In genomic region chr9:77046067-77046715, GRCm38 (mm10) we compare ENCODE assay signal across 19 mouse cellular contexts. TPM values are rescaled to one million over a fixed set of nuclear protein-coding genes. Genes with fewer than 3 reads are reported as not detected.
DNase-seq lines count a peak whose midpoint lies in the region; ATAC-seq and TF ChIP-seq lines count a peak whose summit lies in the region.
"Had no signal": no experiment of that assay in that cellular context is flagged by ENCODE, and none has a peak within 500 bp of the region (broad histone marks: within the 10 kb centered on the region; RNA-seq: fewer than 3 reads in every experiment).

No protein-coding gene starts in this region.

- TF ChIP-seq POLR2A in liver, adult 2 months (IDR thresholded peaks at IDR 0.05; ENCODE audit: extremely low read depth, insufficient read depth, low read length), result no peak
- TF ChIP-seq POLR2A in kidney, adult 2 months (IDR thresholded peaks at IDR 0.05; ENCODE audit: low read depth, low read length), result no peak

- H3K4me3 ChIP-seq in liver, adult 2 months (ENCODE audit: insufficient read depth, low read depth, low read length), result no peak overlapping the region
- no peak overlapping the region for H3K4me3 ChIP-seq in kidney, adult 2 months (ENCODE audit: insufficient read depth, low read depth, low read length)
- H3K4me3 ChIP-seq in stomach, embryonic 15.5 days (replicated peaks), result no peak overlapping the region
- H3K4me3 ChIP-seq in heart, embryonic 10.5 days, result no peak overlapping the region
- H3K4me3 ChIP-seq: erythroblast, embryonic 14.5 days; heart, embryonic 15.5 days; hindbrain, embryonic 13.5 days; layer of hippocampus, adult 2 months; limb, embryonic 15.5 days had no signal

- ATAC-seq in stomach, embryonic 15.5 days (ENCODE audit: insufficient read depth, low FRiP score, low read depth), result peak; percentile 53; the same call in 1 of the 2 replicates
- ATAC-seq: midbrain, embryonic 16.5 days had no signal

- DNase-seq in liver, adult 2 months (ENCODE audit: extremely low read depth, low read depth, low spot score), result peak; percentile 21
- no peak for DNase-seq in liver
- peak; percentile 91 for DNase-seq in kidney, adult 2 months
- peak; percentile 59 to 87 for DNase-seq in kidney, postnatal 36 days
- DNase-seq in spleen, postnatal 36 days (ENCODE audit: low spot score in 2 of 2), result no peak
- DNase-seq in heart, embryonic 10.5 days (ENCODE audit: low spot score), result no peak
- DNase-seq in testis, postnatal 14 days (ENCODE audit: low spot score), result no peak
- DNase-seq: adrenal gland, adult 8-10 months; cerebellum, adult 9-10 months; right cerebral cortex, postnatal 4 days had no signal

- H3K27ac ChIP-seq in liver, adult 2 months (replicated peaks; ENCODE audit: insufficient read depth, low read depth, low read length), result no peak overlapping the region
- peak overlapping the region; percentile 95 for H3K27ac ChIP-seq in kidney, adult 2 months (ENCODE audit: insufficient read depth, low read depth, low read length)
- H3K27ac ChIP-seq in stomach, embryonic 15.5 days, result peak overlapping the region; percentile 83
- no peak overlapping the region for H3K27ac ChIP-seq in heart, embryonic 10.5 days
- H3K27ac ChIP-seq: heart, embryonic 15.5 days; hindbrain, embryonic 13.5 days; layer of hippocampus, adult 2 months; limb, embryonic 15.5 days; macrophage had no signal

- H3K4me2 ChIP-seq in stomach, embryonic 15.5 days, result no peak overlapping the region
- H3K4me2 ChIP-seq: heart, embryonic 15.5 days; hindbrain, embryonic 13.5 days; limb, embryonic 15.5 days had no signal

- H3K9ac ChIP-seq in liver, adult 2 months (ENCODE audit: low read depth, low read length), result no peak overlapping the region
- H3K9ac ChIP-seq in stomach, embryonic 15.5 days, result no peak overlapping the region
- H3K9ac ChIP-seq: heart, embryonic 15.5 days; hindbrain, embryonic 13.5 days; limb, embryonic 15.5 days had no signal

- no peaks in the 10 kb centered on the region for H3K36me3 ChIP-seq in liver, adult 2 months (ENCODE audit: control insufficient read depth, insufficient read depth, low read length)
- no peaks in the 10 kb centered on the region for H3K36me3 ChIP-seq in kidney, adult 2 months (ENCODE audit: control insufficient read depth, insufficient read depth, low read length)
- no peaks in the 10 kb centered on the region for H3K36me3 ChIP-seq in stomach, embryonic 15.5 days
- no peaks in the 10 kb centered on the region for H3K36me3 ChIP-seq in heart, embryonic 10.5 days
- H3K36me3 ChIP-seq: heart, embryonic 15.5 days; hindbrain, embryonic 13.5 days; limb, embryonic 15.5 days had no signal

- H3K4me1 ChIP-seq in liver, adult 2 months (ENCODE audit: control insufficient read depth, insufficient read depth, low read length), result peaks cover 4% of the 10 kb centered on the region; the same call in 1 of the 2 replicates
- H3K4me1 ChIP-seq in kidney, adult 2 months (ENCODE audit: control insufficient read depth, insufficient read depth, low read length), result no peaks in the 10 kb centered on the region; the same call in 1 of the 2 replicates
- no peaks in the 10 kb centered on the region for H3K4me1 ChIP-seq in stomach, embryonic 15.5 days
- no peaks in the 10 kb centered on the region for H3K4me1 ChIP-seq in heart, embryonic 10.5 days
- H3K4me1 ChIP-seq: heart, embryonic 15.5 days; hindbrain, embryonic 13.5 days; limb, embryonic 15.5 days had no signal

- no peaks in the 10 kb centered on the region for H3K79me2 ChIP-seq in liver, adult 2 months (ENCODE audit: control insufficient read depth, insufficient read depth, low read length)

- no peaks in the 10 kb centered on the region for H3K27me3 ChIP-seq in liver, adult 2 months (ENCODE audit: control insufficient read depth, insufficient read depth, low read length)
- H3K27me3 ChIP-seq in kidney, adult 2 months (replicated peaks; ENCODE audit: control insufficient read depth, insufficient read depth, low read length), result no peaks in the 10 kb centered on the region
- H3K27me3 ChIP-seq in stomach, embryonic 15.5 days (replicated peaks), result no peaks in the 10 kb centered on the region
- H3K27me3 ChIP-seq in heart, embryonic 10.5 days (ENCODE audit: insufficient read depth, poor library complexity, severe bottlenecking), result no peaks in the 10 kb centered on the region
- H3K27me3 ChIP-seq: heart, embryonic 15.5 days; hindbrain, embryonic 13.5 days; limb, embryonic 15.5 days had no signal

- no peak for TF ChIP-seq CTCF in liver, adult 2 months (IDR thresholded peaks at IDR 0.05; ENCODE audit: low read depth, low read length)
- no peak for TF ChIP-seq CTCF in kidney, adult 2 months (conservative IDR thresholded peaks at IDR 0.05; ENCODE audit: insufficient read depth, insufficient read length, low read depth, low read length)

- WGBS in liver, adult 2 months, result 56% methylated on average over 5 of the region's 5 CpGs
- whole genome bisulfite sequencing in kidney, adult 2 months, result 27% methylated on average over 5 of the region's 5 CpGs
- WGBS in stomach, embryonic 15.5 days, result 47% methylated on average over 5 of the region's 5 CpGs
- 83% methylated on average over 5 of the region's 5 CpGs for WGBS in heart, embryonic 10.5 days

- H3K9me3 ChIP-seq in stomach, embryonic 15.5 days, result no peaks in the 10 kb centered on the region
- H3K9me3 ChIP-seq in heart, embryonic 10.5 days, result no peaks in the 10 kb centered on the region
- H3K9me3 ChIP-seq: heart, embryonic 15.5 days; hindbrain, embryonic 13.5 days; limb, embryonic 15.5 days had no signal

RNA-seq across cellular contexts. Expression of gene Tinag, which starts 0.6 kb away (rescaled TPM):
- total RNA-seq in liver, adult 2 months (2014; rRNA removed), result 0.13 TPM in 1 of 2 replicates, not detected in the other
- not detected in 2 replicates for polyA plus RNA-seq in liver, adult 2 months (2012; rRNA removed)
- polyA plus RNA-seq in kidney, adult 2 months (2012; rRNA removed), result 64.0 and 69.1 TPM in 2 replicates
- 11.9 and 16.5 TPM in 2 replicates for polyA plus RNA-seq in stomach, embryonic 15.5 days (2015; fragmentation: Nextera tagmentation; extraction: Ambion mirVana)
- not detected in 2 replicates for polyA plus RNA-seq in heart, embryonic 10.5 days (2016; fragmentation: Nextera tagmentation; extraction: Ambion mirVana)
- total RNA-seq: gastrocnemius, postnatal 4 days; layer of hippocampus, adult 2 months had no signal
- polyA plus RNA-seq: erythroblast, embryonic 14.5 days; hindbrain, embryonic 13.5 days; macrophage; midbrain, embryonic 16.5 days had no signal

Comparison
In these comparisons a context has a peak if more than half of its experiments do, and no peak if none do; other contexts are left out.
1. DNase-seq: peak in liver, adult 2 months (single experiment), kidney, adult 2 months (single experiment) and kidney, postnatal 36 days (2 of 2); none in liver (single experiment), spleen, postnatal 36 days (0 of 2), heart, embryonic 10.5 days (single experiment) and testis, postnatal 14 days (single experiment).
2. H3K27ac ChIP-seq: peak in kidney, adult 2 months (single experiment) and stomach, embryonic 15.5 days (single experiment); none in liver, adult 2 months (single experiment) and heart, embryonic 10.5 days (single experiment).
3. RNA of gene Tinag, which starts 0.6 kb away (polyA plus RNA-seq): 64.0 to 69.1 TPM in kidney, adult 2 months and 11.9 to 16.5 TPM in stomach, embryonic 15.5 days; not detected in liver, adult 2 months and not detected in heart, embryonic 10.5 days; every median in the first group is over 10 times any median in the second.